Mouse (Mus musculus) limb, embryonic 11.5 days (tissue): ENCODE data around the gene Ccno. TPM values are rescaled to one million over a fixed set of nuclear protein-coding genes. Genes with fewer than 3 reads are reported as not detected.
"Not testable (repeated sequence)": the region's sequence is repeated elsewhere in the genome, so short reads cannot be mapped to it uniquely, and the experiment has no call there.

Source experiments
- ATAC-seq: fragments of 200-750 bp; cut with Nextera tagmentation; 2 replicates; pipeline ENCODE4 v1.8.0; 2017; ENCODE audit warnings: low read depth; ENCODE audit not compliant: insufficient number of reproducible peaks, low FRiP score, low TSS enrichment
- DNase-seq: peaks from one replicate; pipeline ENCODE4 v3.0.0-alpha.2; 2015; ENCODE audit warnings: low spot score
- H3K27ac ChIP-seq: fragments of 300-500 bp; sonication (generic); replicated peaks from 2 replicates; pipeline ENCODE4 v1.5.1; 2014; ENCODE audit warnings: low read depth, mild to moderate bottlenecking, low read length
- H3K27me3 ChIP-seq: fragments of 300-500 bp; sonication (generic); 2 replicates; pipeline ENCODE4 v1.6.1; 2014; ENCODE audit warnings: mild to moderate bottlenecking, low read length, mixed read lengths; ENCODE audit not compliant: control insufficient read depth, insufficient read depth
- H3K36me3 ChIP-seq: fragments of 300-500 bp; sonication (generic); 2 replicates; pipeline ENCODE4 v1.6.1; 2014; ENCODE audit warnings: mild to moderate bottlenecking, low read length, moderate library complexity, mixed read lengths; ENCODE audit not compliant: control insufficient read depth, insufficient read depth
- H3K4me1 ChIP-seq: fragments of 300-500 bp; sonication (generic); 2 replicates; pipeline ENCODE4 v1.6.1; 2014; ENCODE audit warnings: low read length, mixed read lengths; ENCODE audit not compliant: control insufficient read depth, insufficient read depth
- H3K4me2 ChIP-seq: fragments of 300-500 bp; sonication (generic); 2 replicates; pipeline ENCODE4 v1.6.1; 2014; ENCODE audit warnings: low read depth, mild to moderate bottlenecking, moderate library complexity; ENCODE audit not compliant: severe bottlenecking
- H3K4me3 ChIP-seq: fragments of 300-500 bp; sonication (generic); 2 replicates; pipeline ENCODE4 v1.5.1; 2014; ENCODE audit warnings: low read depth, low read length
- H3K9ac ChIP-seq: fragments of 300-500 bp; sonication (generic); 2 replicates; pipeline ENCODE4 v1.6.1; 2014; ENCODE audit warnings: mild to moderate bottlenecking, low read length
- H3K9me3 ChIP-seq: fragments of 300-500 bp; sonication (generic); 2 replicates; pipeline ENCODE4 v1.6.1; 2016; ENCODE audit warnings: low read length; ENCODE audit not compliant: control insufficient read depth
- WGBS: fragments of 180-500 bp; shearing (Covaris S2); extraction: QIAGEN DNeasy Blood & Tissue Kit; methylation state at CpG from one replicate; pipeline ENCODE4 v1.1.7; 2014; 5-methylcytosine and 5-hydroxymethylcytosine counted together
- polyA plus RNA-seq: library from polyadenylated mRNA; unstranded; fragments of >200 nt; fragmentation: Nextera tagmentation; extraction: Ambion mirVana; gene quantifications from 2 replicates; pipeline ENCODE4 v1.2.1, GENCODE M21; 2014

Gene Ccno
- polyA plus RNA-seq, 1 experiment from 2014 or later: 0.15 TPM

DNA sequence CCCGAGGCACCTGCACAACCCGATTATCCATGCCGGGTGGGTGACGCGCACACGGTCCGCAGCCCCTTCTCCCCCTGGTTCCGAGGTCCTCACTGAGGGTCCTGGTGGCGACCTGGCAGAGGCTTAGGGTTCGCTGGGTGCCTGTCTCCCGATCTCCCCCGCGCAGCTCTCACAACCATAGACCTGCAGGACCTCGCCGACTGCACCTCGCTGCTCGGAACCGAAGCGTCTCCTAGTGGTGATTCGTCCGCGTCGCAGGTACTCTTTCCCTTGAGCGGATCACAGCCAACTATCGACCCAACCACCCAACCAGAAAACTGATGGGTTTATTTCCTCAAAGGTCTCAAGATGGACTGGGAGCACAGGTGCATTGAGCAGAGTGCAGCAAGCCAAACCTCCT lies 6.6 kb downstream of the Ccno start:
- H3K36me3 ChIP-seq: no peaks in the 10 kb centered on the region
- H3K4me1 ChIP-seq: peaks cover 24% of the 10 kb centered on the region
- H3K4me2 ChIP-seq: peak overlapping the region; percentile 81
- H3K4me3 ChIP-seq: peak overlapping the region; percentile 37
- ATAC-seq (peak; percentile 20; the same call in 1 of the 2 replicates), DNase-seq (peak; percentile 78)
- H3K27me3 ChIP-seq: peaks cover 90% of the 10 kb centered on the region
- H3K27ac ChIP-seq: no peak overlapping the region
- H3K9ac ChIP-seq: no peak overlapping the region
- no peaks in the 10 kb centered on the region for H3K9me3 ChIP-seq
- WGBS: under 1% methylated on average over 25 of the region's 25 CpGs

DNA sequence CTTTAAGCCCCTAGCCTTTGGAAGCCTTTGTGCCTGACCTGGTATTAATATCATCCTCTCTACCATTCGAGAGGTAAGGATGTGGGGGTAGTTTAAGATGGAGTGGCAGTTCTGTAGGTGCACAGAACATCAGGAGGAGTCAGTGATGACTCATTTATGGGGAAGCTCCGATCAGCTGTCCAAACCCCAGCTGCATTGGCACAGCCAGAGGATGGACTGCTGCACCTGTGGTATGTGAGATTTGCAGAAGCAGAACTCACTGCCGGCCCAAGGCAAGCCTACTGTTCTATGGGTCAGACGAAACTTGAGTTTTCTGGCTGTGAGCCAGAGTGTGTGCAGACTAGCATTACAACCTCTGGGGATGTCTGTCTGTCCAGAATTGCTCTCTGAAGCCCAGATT lies 8.8 kb downstream of the Ccno start:
- H3K36me3 ChIP-seq: no peaks in the 10 kb centered on the region
- H3K4me2 ChIP-seq: no peak overlapping the region
- H3K27me3 ChIP-seq: peaks cover 78% of the 10 kb centered on the region
- H3K9ac ChIP-seq: no peak overlapping the region
- 70% methylated on average over 4 of the region's 4 CpGs for WGBS
- ATAC-seq: no peak
- H3K27ac ChIP-seq: no peak overlapping the region
- H3K4me3 ChIP-seq: no peak overlapping the region
- DNase-seq: no peak
- no peaks in the 10 kb centered on the region for H3K9me3 ChIP-seq
- H3K4me1 ChIP-seq: peaks cover 18% of the 10 kb centered on the region

DNA sequence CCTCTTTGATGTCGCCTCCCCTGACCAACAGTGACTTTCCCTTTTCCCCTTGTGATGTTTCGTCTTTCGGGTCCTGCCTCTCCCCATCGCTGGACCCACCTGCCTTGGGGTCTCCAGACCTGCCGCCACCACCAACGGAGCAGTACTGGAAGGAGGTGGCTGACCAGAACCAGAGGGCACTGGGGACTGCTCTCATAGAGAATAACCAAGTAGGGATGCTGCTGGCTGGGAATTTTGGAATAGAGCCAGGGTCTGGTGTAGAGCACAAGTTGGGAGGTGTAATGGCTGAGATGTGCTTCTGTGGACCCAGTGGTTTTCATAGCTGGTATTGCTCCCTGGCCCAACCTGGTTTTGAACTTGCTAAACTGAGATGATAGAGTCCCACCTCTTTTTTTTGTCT lies 9.8 kb downstream of the Ccno start:
- Histone ChIP-seq H3K4me2 (no peak overlapping the region), H3K9me3 (no peaks in the 10 kb centered on the region), H3K36me3 (no peaks in the 10 kb centered on the region), H3K27ac (no peak overlapping the region), H3K4me1 (peaks cover 18% of the 10 kb centered on the region), H3K4me3 (no peak overlapping the region), H3K9ac (no peak overlapping the region), H3K27me3 (peaks cover 74% of the 10 kb centered on the region)
- ATAC-seq: no peak
- DNase-seq: no peak
- 69% methylated on average over 6 of the region's 6 CpGs for WGBS

DNA sequence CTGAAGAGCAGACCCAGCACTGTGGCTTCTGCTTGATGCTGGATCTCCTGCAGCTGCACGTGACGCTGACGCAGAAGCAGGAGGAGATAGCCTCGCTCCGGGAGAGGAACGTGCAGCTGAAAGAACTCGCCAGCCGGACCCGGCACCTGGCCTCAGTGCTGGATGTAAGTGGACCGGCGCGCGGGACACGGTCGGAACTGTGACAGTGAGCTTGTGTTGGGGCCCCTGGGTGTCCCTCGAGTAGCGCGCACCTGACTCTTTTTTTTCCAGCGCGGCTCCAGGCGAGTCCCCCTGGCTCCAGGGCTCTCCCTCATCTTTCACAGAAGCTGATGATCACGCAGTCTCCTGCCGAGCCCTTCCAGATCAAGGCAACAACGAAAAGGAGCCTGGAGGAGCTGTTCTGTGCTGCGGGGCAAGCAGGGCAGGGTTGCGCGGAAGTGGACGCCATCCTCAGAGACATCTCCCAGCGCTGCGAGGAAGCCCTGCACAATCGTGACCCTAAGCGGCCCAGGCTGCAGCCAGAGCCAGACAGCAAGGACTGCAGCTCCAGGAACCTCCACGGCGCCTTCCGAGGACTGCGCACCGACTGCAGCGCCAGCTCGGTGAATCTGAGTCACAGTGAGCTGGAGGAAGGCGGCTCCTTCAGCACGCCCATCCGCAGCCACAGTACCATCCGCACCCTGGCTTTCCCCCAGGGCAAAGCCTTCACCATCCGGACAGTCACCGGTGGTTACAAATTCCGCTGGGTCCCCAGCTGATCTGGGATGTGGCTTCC lies 11.0 kb downstream of the Ccno start:
- H3K9me3 ChIP-seq: no peaks in the 10 kb centered on the region
- ATAC-seq (no peak), DNase-seq (peak; percentile 62)
- H3K4me3 ChIP-seq: peak overlapping the region; percentile 34
- H3K9ac ChIP-seq: peak overlapping the region; percentile 38; the same call in 1 of the 2 replicates
- peak overlapping the region; percentile 81 for H3K4me2 ChIP-seq
- no peak overlapping the region for H3K27ac ChIP-seq
- H3K4me1 ChIP-seq: peaks cover 12% of the 10 kb centered on the region
- peaks cover 63% of the 10 kb centered on the region for H3K27me3 ChIP-seq
- WGBS: under 1% methylated on average over 46 of the region's 46 CpGs
- no peaks in the 10 kb centered on the region for H3K36me3 ChIP-seq

DNA sequence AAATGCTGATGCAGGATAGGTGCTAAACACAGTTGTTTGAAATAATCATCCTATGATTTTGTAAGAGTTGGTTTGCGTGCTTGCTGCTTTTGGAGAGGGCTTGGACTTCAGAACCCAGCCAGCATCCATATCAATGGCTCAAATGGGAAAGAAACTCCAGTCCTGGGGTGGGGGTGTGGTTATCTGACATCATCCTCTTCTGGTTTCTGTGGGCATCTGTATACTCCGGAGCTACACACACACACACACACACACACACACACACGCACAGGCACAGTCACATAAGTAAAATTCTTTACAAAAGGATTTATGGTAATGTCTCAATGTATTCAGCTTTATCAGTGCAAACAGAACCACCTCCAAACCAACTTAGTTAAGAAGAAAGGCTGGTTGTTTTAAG lies 12.5 kb downstream of the Ccno start:
- no peak overlapping the region for H3K4me3 ChIP-seq
- 0 out of 2 replicates have a peak, but pooled peaks cover 6% of the 10 kb centered on the region for H3K4me1 ChIP-seq
- no peaks in the 10 kb centered on the region for H3K9me3 ChIP-seq
- H3K27ac ChIP-seq: no peak overlapping the region
- peaks cover 48% of the 10 kb centered on the region for H3K27me3 ChIP-seq
- H3K9ac ChIP-seq: no peak overlapping the region
- no peaks in the 10 kb centered on the region for H3K36me3 ChIP-seq
- WGBS: 78% methylated on average over 3 of the region's 3 CpGs
- no peak overlapping the region for H3K4me2 ChIP-seq
- no peak for DNase-seq
- no peak for ATAC-seq

DNA sequence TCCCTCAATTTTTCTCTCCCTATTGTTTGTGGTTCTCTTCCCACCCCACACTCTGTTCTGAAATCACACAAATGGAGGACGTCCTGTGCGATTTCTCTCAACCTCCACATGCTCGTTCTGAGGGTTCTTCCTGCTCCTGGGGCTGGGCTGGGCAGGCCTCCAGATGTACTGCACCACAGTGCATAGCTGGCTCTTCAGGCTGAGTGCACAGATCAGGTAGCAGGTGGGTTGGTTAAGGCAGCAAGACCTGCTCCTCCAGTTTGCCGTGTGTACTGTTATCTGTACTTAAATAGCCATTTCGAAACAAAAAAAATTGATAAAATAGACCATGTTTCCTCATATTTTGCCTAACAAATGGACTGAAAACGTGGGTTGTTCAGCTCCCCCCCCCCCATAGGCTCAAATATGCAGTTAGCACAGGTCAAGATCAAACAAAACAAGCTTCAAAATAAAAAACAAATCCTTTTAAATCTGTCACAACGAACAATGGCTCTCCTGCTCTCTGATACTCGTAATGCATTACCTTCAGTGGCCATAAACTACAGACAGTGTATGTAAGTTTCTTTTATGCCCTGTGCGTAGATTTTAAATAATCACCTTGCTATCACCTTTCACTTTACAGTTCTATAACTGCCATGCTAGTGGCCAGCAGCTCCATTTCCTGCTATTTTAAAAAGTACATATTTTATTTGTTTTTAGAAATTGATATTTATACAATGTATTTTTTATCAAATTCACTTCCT lies 13.1 kb downstream of the Ccno start:
- 0 out of 2 replicates have a peak, but pooled peaks cover 6% of the 10 kb centered on the region for H3K4me1 ChIP-seq
- H3K9ac ChIP-seq: no peak overlapping the region
- no peaks in the 10 kb centered on the region for H3K36me3 ChIP-seq
- H3K27me3 ChIP-seq: peaks cover 43% of the 10 kb centered on the region
- H3K4me3 ChIP-seq: no peak overlapping the region
- no peak overlapping the region for H3K27ac ChIP-seq
- DNase-seq (no peak), ATAC-seq (no peak)
- H3K9me3 ChIP-seq: no peaks in the 10 kb centered on the region
- H3K4me2 ChIP-seq: no peak overlapping the region
- 66% methylated on average over 9 of the region's 9 CpGs for WGBS

DNA sequence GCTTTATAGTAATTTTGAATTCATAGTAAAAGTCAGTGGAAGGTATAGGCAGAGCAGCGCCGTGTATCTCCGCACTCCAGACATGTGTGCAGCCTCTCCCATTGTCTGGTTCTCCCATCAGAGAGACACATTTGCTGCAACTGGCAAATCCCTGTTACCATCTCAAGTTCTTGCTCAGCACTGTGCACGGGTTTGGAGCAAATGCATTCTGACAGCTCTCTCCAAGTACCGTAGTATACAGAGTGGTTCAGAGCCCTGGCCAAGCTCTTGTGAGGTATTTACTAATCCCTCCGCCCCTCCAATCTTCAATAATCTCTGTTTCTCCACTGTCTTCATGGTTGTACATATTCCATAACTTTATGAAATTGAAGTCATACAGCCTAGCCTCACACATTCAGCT lies 25.1 kb downstream of the Ccno start:
- DNase-seq: no peak
- no peak overlapping the region for H3K9ac ChIP-seq
- 79% methylated on average over 6 of the region's 6 CpGs for WGBS
- no peak for ATAC-seq
- H3K36me3 ChIP-seq: no peaks in the 10 kb centered on the region
- H3K4me2 ChIP-seq: no peak overlapping the region
- no peaks in the 10 kb centered on the region for H3K27me3 ChIP-seq
- no peak overlapping the region for H3K4me3 ChIP-seq
- H3K4me1 ChIP-seq: no peaks in the 10 kb centered on the region
- no peaks in the 10 kb centered on the region for H3K9me3 ChIP-seq
- H3K27ac ChIP-seq: no peak overlapping the region

DNA sequence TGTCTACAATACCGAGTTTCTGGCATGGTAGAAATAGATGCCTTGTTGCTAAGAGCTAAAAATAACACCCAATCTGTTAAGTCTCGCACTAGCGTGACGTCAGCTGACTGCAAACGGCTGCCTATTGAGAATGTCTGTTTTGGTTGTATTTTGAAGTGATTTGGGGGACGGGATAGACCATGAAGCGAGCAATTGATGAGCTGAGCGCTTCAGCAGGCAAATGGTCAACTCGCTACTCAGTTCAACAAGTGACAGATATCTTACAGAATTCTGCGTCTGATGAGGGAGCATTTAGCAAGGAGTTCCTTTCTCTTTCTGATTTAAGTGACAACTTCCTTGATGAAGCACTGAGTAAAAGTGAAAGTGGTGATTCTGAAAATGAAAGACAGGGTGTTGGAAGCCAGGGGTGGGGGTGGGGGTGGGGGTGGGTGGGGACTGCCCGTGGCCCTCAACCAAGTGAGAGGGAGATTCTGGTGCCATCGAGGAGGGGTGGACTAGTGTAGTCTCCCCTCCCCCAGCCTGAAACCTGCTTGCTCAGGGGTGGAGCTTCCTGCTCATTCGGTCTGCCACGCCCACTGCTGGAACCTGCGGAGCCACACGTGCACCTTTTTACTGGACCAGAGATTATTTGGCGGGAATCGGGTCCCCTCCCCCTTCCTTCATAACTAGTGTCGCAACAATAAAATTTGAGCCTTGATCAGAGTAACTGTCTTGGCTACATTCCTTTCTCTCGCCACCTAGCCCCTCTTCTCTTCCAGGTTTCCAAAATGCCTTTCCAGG lies 25.8 kb downstream of the Ccno start:
- H3K9ac ChIP-seq, H3K4me2 ChIP-seq, DNase-seq, H3K4me3 ChIP-seq, H3K27ac ChIP-seq, H3K36me3 ChIP-seq, H3K27me3 ChIP-seq, H3K9me3 ChIP-seq, H3K4me1 ChIP-seq, ATAC-seq: not testable (repeated sequence)
- WGBS: 50% methylated on average over 18 of the region's 20 CpGs
